Mouse (Mus musculus): ENCODE results near the gene F2rl1.
"Not testable (repeated sequence)": the region's sequence is repeated elsewhere in the genome, so short reads cannot be mapped to it uniquely, and the experiment has no call there.

F2rl1 gene

DNA sequence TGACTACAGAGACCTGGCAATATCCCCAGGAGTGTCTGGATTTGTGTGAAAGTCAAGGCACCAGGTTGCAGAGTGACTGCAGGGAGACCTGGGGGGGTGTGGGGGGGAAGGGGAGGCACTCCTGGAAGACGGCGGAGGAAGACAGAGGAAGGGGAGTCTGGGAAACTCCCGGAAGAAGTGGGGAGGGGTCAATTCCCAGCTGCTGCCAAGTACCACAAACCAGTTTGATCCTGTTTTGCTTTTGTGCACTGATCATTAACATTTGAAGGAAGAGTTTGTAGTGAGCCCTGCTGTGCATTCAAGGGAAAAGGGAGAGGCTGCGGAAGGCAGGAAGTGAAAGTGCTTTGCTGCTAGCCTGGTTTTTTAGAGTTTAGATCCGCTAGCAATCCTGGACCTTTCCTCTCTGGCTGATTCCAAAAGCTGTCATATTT lies 9.1 kb upstream of the F2rl1 start:
- no peak for DNase-seq (ENCODE audit: low spot score in 2 of 2)

DNA sequence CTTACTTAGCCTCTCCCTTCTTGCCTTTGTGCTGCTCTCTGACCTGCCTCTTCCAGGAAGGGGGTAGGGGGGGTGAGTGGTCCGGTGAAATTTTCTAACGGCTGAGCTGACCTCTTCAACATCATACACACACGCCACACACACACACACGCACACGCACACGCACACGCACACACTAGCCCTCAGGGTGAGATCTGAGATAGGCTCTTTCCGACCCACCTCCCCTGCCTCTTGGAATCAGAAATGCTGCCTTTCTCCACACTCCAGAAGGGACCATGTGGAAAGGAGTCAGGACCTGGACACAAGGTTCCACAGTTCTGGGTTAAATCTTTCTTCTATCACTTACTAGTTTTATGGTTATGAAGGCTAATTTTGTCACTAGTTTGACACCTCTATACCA lies 8.6 kb upstream of the F2rl1 start:
- no peak for DNase-seq (ENCODE audit: low spot score in 2 of 2)

DNA sequence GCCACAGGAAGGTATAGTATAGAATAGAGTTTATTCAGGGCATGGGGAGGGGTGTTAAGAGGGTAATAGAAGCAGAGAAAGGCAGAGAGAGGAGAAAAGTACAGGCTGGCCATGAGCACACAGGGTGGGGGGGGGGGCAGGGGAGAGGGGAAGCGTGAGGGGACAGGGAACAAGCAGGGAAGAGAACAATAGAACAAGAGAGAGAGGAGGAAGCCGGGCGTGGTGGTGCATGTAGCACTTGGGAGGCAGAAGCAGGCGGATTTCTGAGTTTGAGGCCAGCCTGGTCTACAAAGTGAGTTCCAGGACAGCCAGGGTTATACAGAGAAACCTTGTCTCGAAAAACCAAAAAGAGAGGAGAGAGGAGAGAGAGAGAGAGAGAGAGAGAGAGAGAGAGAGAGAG lies 8.1 kb upstream of the F2rl1 start:
- DNase-seq (ENCODE audit: low spot score in 2 of 2), result not testable (repeated sequence)

DNA sequence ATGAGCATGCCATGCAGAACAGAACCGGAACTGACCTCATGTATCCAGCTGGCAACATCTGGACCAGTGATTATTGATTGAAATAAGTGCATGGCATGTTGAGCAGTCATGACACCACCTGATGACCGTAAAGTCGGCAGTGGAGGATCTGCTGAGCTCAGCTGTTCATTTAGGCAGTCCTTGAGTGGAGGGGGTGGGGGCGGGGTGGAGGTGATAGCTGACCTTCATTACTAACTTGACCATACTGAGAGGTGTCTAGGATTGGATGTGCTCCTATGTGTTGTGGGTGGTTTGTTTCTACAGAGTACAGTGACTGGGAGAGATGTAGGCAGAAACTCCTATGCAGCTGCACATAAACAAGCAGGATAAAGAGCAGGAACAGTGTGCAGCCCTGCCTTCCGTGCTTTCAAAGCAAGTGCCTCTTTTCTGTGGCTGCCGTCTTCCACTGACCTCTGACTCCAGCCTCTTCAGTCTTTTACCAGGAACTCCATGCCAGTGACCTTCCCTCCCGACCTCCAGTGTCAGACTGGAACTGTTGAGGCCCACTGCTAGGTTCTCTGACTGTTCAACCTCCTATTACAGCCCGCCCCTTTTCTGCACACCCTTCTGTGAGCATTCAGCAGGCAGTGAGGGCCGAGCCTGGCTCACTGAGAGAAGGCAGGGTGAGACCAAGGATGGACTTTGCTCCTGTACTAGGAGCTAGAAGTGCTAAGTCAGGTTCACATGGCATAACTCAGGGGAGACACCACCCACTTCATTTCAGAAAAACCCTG lies 6.4 kb upstream of the F2rl1 start:
- DNase-seq (ENCODE audit: low spot score in 2 of 2), result no peak

DNA sequence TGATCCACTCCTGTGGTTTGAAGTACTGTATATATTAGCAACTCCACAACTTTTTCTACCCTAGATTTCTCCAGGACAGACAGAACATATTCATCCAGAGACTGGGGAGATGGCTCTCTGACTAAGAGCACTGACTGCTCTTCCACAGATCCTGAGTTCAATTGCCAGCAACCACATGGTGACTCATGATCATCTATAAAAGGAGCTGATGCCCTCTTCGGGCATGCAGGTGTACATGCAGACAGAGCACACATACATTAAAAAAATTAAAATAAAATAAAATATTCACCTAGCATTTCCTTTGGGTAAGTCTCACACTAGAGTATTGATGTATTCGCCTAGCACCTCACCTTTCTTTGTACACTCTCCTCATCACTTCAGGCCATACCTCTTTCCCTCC lies 4.2 kb upstream of the F2rl1 start:
- DNase-seq (ENCODE audit: low spot score in 2 of 2), result no peak

- DNase-seq (ENCODE audit: low spot score in 2 of 2), result no peak
Observed at GRCm38 (mm10) chr13:95524424-95524673, 678 bp downstream of the F2rl1 start.

DNA sequence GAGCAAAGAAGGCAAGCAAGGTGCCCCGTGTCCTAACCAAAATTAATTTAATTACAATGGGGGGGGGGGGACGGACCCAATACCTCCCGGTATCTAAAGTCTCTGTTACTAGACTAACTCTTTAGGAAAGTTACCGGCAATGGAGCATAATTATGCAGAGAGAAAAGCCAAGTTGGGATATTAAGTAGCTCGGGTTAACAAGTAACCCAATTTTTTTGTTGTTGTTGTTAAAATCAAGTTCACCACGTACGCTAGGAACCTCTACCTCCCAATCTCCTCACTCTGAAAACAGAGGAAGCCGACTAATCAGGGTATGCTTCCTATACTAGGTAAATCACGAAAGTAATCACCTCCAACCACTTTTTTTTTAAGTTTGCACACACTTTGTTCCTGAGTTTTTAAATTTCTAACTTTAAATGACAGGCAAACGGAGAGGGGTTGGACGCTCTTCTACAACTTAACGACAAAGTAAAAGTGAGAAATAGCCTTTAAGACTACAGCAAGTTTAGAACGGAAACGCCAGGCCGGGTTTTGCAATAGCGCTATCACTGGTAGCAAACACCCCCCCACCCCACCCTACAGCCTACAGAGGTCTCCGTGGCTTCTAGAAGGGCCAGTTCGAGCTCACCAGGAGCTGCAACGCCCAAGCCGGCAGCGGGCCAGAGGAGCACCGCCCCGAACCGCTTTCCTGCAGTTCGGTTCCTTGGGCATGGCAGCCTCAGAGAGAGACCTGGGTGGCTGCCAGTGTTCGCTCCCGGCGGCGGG lies 1.2 kb downstream of the F2rl1 start:
- DNase-seq (ENCODE audit: low spot score in 2 of 2), result no peak

GRCm38 (mm10) chr13:95522176-95522575 lies 2.9 kb downstream of the F2rl1 start:
- DNase-seq (ENCODE audit: low spot score in 2 of 2), result no peak

DNA sequence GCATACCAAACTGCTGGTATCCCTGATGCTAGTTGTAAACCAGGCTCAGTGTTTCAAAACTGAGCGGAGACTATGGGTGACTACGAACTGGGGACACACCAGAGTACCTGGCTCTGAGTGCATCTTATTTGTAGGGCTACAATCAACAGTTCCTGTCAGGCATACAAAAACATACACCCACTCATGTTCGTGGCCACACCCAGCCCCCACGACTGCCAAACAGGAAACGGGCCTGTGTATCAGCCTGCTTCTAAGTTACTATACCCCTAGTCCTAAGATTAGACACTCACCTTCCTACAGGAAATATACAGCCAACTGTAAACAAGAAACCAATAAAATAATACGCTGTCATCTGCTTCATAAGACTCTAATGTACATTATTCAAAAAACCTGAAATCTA lies 4.0 kb downstream of the F2rl1 start:
- DNase-seq (ENCODE audit: low spot score in 2 of 2), result no peak

DNA sequence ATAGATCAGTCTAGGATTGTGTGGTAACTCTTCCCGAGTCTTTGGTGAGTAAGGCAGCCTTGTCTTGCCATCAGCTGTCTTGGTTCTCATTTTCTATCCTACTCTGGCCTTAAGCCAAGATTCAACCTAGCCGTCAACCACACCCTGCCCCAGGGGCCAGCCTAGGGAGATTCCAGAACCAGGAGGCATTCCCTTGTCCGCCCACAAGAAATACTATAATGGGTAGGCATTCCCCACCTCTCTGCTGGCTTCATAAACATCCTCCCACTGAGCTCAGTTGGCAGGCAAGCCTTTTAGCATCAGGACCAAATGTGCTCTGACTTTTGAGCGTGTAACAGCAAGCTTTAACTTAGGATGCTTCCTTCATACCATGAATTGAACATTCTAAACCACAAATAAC lies 10.3 kb downstream of the F2rl1 start:
- no peak for DNase-seq (ENCODE audit: low spot score in 2 of 2)

- DNase-seq (ENCODE audit: low spot score in 2 of 2), result no peak
Observed at GRCm38 (mm10) chr13:95510054-95510453, 15.0 kb downstream of the F2rl1 start.

DNA sequence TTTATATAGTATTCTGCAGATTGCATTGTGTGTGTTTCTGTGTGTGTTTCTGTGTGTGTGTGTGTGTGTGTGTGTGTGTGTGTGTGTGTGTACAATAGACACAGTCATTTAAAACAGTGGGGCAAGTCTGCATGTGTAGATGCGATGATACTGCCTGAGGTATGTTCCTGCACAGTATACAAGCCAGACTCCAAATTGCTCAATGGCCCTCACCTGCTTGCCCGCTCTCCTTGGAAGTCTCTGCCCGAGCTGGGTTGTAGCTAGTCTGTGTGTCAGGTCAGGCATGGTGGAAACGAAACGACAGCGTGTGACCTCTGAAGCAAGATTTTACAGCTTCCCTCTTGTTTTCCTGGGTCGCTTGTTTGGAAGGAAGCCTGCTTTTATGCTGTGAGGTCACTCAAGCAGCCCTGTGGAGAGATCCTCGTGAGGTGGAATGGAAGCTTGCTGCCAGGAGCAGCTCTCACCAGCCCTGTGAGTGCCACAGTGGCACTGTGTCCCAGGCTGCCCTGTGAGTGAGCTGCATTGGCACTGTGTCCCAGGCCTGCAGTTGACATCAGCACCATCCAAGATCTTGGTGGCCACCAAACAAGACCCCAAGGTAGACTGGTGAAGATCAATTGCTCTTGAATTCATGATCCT lies 21.6 kb downstream of the F2rl1 start:
- no peak for DNase-seq (ENCODE audit: low spot score in 2 of 2)

GRCm38 (mm10) chr13:95496601-95497000 lies 28.4 kb downstream of the F2rl1 start:
- no peak for DNase-seq (ENCODE audit: low spot score in 2 of 2)

DNA sequence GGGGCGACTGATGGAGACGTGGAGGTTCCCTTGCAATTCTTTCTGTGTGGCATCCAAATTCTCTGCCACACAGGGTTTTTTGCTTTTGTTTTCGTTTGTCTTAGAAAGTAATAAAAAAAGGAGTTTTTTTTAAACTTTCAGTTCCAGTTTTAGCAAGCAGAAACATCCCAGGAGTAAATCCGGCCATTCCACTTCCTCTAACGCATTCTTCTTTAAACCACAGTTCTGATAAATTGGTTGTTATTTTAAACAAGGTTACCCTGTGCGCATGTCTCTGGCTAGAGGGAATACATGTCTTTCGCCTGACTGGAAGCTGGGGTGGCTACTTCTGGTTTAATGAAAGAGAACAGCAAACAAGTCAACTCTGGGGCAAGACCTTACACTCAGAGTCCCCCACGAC lies 30.2 kb downstream of the F2rl1 start:
- no peak for DNase-seq (ENCODE audit: low spot score in 2 of 2)

DNA sequence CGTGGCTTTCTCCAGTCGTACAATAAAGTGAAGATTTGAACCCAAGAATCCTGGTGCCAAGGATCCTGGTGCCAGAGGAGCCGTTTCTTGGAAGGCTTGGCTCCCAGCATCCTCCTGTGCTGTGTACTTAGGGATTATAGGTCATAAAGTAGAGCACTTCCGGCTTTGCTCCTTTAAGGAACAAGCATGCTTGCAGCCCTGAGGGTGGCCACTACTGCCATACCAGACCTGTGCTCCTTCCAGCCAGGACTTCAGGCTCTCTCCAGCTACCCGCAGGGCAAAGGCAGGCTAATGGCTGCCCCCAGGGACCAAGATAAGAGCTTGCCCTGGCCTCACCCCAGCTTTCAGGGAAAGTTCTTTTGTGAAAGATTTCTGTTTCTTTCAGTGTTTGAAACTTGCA lies 31.7 kb downstream of the F2rl1 start:
- no peak for DNase-seq (ENCODE audit: low spot score in 2 of 2)

DNA sequence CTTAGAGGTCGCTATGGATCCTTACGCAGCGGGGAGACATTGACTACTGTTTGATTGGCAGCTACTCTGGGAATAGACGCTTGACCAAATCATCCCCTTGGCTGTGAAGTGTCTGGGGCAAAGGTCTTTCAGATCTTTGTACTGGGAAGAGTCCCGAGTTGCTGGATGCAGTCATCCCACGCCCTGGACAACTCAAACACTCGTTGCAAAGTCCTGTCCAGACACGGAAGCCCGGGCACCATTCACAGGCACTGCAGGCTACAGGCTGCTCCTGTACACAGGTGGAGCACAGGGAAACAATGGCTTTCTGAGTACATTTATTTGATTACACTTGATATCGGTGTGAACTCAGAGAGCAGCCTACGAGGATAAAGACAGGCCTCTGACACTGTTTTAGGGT lies 33.7 kb downstream of the F2rl1 start:
- DNase-seq (ENCODE audit: low spot score in 2 of 2), result no peak

DNA sequence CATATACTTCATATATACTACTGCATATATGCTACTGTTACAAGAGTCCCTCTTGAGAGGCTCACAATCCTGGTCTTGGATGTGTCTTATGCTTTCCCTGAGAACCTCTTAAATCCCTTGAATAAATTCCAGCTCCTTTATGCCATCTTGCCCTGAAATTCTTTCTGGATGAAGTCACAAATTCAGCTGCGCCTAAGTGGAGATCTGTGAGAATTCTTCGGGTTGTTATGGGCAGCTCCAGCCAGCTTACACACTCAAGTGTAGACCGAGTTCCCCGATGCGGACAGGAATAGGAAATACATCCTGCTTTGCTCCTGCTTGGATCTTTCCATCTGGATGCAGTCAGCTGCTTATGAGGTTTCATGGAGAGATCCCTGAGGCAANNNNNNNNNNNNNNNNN lies 40.4 kb downstream of the F2rl1 start:
- no peak for DNase-seq (ENCODE audit: low spot score in 2 of 2)

DNA sequence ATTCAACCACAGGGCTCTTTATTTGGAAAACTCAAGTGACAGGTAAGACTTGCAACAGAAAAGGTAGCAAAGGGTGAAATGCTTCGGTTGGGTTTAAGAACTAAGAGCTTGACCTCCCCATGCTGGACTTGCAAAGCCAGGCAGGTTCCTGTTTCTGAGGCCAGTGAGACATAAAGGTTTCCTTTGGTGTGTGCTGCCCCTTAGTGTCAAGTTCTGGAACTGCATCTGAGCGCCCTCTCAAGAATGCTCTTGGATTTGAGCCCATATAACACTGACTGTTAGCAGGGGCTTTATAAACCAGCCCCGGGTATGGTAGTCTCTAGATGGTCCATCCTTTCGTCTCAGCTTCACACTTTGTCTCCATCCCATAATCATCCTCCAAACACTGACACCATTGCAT lies 43.6 kb downstream of the F2rl1 start:
- peak; percentile 80 to 92 for DNase-seq (ENCODE audit: low spot score in 2 of 2)

DNA sequence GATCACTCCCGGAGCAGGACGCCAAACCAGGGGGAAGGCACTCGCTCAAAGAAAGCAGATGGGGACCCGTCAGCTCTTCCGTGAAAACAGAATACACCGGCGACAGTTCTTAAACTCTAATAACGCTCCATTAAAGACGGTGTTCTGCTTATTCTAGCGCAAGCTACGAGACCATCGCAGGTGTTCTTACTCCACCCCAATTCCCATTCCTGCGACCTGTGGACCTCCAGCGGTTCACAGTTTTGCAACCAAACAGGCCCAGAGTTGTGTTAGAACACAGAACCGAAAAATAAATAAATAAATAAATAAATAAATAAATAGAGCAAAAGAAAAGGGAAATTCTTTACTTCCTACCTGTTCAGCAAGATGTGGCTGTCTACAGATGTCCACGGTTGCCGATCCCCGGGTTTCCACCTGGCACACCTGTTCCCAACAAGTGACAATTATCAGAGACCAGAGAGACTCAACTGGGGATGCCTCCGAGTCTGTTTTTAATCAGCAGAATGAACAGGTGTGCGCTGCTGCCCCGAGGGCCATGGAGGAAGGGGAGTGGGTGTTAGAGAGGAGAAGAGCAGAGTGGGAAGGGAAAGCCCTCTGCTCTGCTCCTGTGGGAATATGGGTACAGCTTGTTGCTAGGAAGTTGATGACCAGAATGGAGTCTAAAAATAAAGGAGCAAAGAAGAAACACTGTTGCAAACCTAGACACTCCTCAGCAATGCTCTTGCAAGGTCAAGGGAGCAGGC lies 46.2 kb downstream of the F2rl1 start, which contains the start of gene S100z:
TSS of gene S100z (minus strand) at position 51 of the 743 bp plus-strand sequence.
- DNase-seq (ENCODE audit: low spot score in 2 of 2), result no peak

DNA sequence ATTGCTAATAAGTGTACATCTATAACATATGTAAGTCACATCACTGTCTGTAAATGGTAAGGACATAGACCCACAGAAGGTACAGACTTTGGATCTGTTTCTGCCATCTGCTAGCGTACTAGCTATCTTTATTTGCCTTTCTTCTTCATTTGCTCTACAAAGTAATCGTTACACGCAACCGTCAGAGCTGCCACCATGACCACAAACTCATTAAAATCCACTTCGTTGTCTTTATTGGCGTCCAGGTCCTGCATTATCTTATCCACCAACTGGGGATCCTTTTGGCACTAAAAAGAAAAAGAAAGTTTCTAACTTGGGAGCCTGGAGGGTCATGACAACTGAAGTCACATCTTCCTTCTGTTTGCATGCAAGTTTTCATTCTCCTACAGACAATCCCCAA lies 47.9 kb downstream of the F2rl1 start:
- DNase-seq (ENCODE audit: low spot score in 2 of 2), result no peak

GRCm38 (mm10) chr13:95475124-95475523 lies 49.9 kb downstream of the F2rl1 start:
- DNase-seq (ENCODE audit: low spot score in 2 of 2), result no peak

GRCm38 (mm10) chr13:95474294-95474693 lies 50.7 kb downstream of the F2rl1 start:
- no peak for DNase-seq (ENCODE audit: low spot score in 2 of 2)
